Mouse (Mus musculus): Measurements from ENCODE around the gene Chga. TPM values are rescaled to one million over a fixed set of nuclear protein-coding genes. Genes with fewer than 3 reads are reported as not detected.

Gene Chga
- polyA plus RNA-seq (2016; fragmentation: Nextera tagmentation; extraction: Ambion mirVana) = 15.6 and 30.1 TPM in 2 replicates

DNA sequence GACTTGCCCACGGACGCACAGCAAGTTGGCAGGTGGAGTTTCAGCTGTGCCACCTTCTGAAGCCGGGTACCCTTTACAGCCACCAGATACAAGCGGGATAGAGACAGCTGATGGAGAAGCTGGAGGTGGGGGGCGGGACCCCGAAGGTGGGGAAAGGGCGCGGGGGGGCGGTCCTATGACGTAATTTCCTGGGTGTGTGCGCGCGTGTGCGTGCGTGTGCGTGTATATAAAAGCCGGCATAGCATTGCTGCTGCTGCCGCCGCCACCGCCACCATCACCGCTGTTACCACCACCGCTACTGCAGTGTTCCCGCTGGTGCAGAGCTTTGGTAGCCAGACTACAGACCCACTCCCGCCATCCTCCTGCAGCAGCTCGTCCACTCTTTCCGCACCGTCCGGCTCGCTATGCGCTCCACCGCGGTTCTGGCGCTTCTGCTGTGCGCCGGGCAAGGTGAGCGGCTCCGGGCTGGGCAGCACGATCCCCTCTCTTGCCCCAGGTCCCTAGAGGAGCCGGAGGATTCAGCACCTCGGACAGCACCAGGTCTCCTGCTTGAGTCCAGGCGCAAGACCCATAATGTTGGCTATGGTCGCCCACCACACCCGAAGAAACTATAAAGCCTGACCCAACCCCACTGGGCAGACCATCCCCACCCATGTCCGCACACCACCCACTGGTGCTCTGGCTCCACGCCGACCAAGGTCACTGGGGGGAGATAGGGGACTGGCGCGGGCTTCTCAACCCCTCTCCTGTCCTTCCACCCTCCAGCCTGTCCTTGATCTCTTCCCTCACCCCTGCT, at the start of gene Chga:
Gene Chga, plus strand, starts transcription at position 249 of the 796 bp plus-strand sequence.
- Histone ChIP-seq H3K36me3 (no peaks in the 10 kb centered on the region), H3K9me3 (no peaks in the 10 kb centered on the region), H3K4me1 (replicated peaks) (peaks cover 26% of the 10 kb centered on the region), H3K27me3 (ENCODE audit: insufficient read depth, poor library complexity, severe bottlenecking) (peaks cover 27% of the 10 kb centered on the region), H3K4me3 (peak within 1 kb of the TSS; percentile 61), H3K27ac (peak within 1 kb of the TSS; percentile 62; the same call in 1 of the 2 replicates)
- WGBS = 4% methylated on average over 48 of the region's 48 CpGs
- DNase-seq (ENCODE audit: low spot score) = peak; percentile 87

DNA sequence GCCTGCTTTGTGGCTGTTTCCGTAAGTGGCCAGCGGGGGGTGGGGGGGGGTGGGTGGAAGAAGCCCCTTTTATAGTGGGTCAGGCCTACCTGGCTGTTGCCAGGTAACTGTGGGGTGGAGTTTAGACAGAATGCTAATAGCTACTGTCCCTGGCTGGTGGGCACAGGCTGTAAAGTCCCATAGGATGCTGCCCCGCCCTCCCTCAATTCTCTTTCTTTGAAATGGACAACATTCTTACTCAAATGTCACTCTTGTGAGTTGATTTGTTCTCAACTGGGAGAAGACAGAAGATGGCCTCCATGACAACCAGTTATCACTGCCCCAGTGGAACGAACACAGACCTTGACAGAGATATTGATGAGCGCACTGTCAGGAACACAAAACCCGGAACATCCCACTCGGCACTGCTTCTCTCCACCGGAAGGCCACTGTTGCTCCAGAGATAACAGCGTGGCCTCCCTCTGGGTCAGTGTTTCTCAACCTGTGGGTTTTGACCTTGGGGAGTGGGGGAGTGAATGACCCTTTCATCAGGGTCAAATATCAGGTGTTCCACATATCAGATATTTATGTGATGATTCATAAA, 49.5 kb upstream of the Chga start:
- WGBS = 68% methylated on average over 9 of the region's 9 CpGs
- Histone ChIP-seq H3K27me3 (ENCODE audit: insufficient read depth, poor library complexity, severe bottlenecking) (no peaks in the 10 kb centered on the region), H3K4me3 (no peak overlapping the region), H3K9me3 (no peaks in the 10 kb centered on the region), H3K36me3 (no peaks in the 10 kb centered on the region), H3K27ac (no peak overlapping the region), H3K4me1 (replicated peaks) (0 out of 2 replicates have a peak, but pooled peaks cover 2% of the 10 kb centered on the region)
- no peak for DNase-seq (ENCODE audit: low spot score)

DNA sequence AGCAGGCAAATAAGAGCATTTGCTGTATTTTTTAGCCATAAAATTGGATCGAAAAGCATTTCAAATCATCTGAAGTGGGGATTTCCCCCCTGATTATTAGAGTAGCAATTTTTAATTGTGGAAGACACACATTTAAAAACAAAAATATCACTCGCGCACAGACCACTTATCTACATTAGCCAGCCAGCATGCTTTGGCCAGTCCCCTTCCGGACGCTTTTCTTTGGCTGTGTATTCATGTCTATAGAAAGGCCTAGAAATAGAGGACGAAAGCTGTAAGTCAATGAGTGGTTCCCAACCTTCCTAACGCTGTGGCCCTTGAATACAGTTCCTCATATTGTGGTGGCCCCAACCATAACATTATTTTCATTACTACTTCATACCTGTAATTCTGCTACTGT, 48.8 kb upstream of the Chga start:
- Histone ChIP-seq H3K36me3 (no peaks in the 10 kb centered on the region), H3K4me3 (no peak overlapping the region), H3K27ac (no peak overlapping the region), H3K9me3 (no peaks in the 10 kb centered on the region), H3K4me1 (replicated peaks) (0 out of 2 replicates have a peak, but pooled peaks cover 6% of the 10 kb centered on the region), H3K27me3 (ENCODE audit: insufficient read depth, poor library complexity, severe bottlenecking) (no peaks in the 10 kb centered on the region)
- DNase-seq (ENCODE audit: low spot score) = no peak
- WGBS = 89% methylated on average over 7 of the region's 7 CpGs

DNA sequence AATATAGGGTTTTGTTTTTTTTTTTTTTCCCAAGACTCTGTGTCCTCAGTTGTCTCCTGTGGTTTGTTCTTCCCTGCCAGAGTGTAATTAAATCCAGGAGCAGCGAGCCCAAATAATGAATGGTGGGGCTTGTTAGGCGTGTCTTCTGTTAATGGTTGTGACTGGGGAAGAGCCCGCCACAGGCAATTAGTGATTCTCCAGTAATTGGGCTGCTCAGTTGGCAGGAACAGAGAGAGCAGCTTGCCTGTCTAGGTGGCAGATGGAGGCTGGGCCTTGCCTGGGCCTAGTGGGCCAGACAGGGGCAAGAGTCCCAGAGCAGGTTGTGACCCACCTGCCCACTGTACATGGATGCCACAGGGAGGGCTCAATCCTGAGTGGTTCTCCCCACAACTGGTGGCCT, 43.4 kb upstream of the Chga start:
- no peak overlapping the region for H3K4me3 ChIP-seq
- H3K36me3 ChIP-seq = no peaks in the 10 kb centered on the region
- H3K4me1 ChIP-seq (replicated peaks) = peaks cover 18% of the 10 kb centered on the region; the same call in 1 of the 2 replicates
- no peaks in the 10 kb centered on the region for H3K27me3 ChIP-seq (ENCODE audit: insufficient read depth, poor library complexity, severe bottlenecking)
- no peaks in the 10 kb centered on the region for H3K9me3 ChIP-seq
- H3K27ac ChIP-seq = peak overlapping the region; percentile 59; the same call in 1 of the 2 replicates
- no peak for DNase-seq (ENCODE audit: low spot score)
- 38% methylated on average over 3 of the region's 3 CpGs for WGBS

DNA sequence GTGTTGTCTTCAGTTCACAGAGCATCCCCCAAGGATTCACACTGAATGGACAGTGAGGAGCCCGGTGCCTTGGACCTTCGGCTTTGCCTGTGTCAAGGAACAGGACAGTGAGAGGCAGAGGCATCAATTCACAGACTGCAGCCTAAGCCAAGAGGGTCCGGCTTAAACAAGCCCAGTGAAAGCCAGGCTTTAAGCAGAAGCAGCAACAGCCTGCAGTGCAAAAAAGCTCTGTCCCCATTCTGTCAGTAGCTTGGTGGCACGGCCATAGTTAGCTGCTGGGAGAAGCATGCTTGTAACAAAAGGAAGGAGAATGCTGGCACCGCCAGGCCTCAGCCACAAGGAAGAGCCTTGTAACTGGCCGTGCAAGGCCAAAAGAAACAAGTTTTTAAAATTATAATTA, 40.6 kb upstream of the Chga start:
- Histone ChIP-seq H3K4me1 (replicated peaks) (peaks cover 18% of the 10 kb centered on the region; the same call in 1 of the 2 replicates), H3K27me3 (ENCODE audit: insufficient read depth, poor library complexity, severe bottlenecking) (no peaks in the 10 kb centered on the region), H3K27ac (0 out of 2 replicates have a peak overlapping the region, but pooled peaks have one; percentile 2), H3K9me3 (no peaks in the 10 kb centered on the region), H3K4me3 (no peak overlapping the region), H3K36me3 (no peaks in the 10 kb centered on the region)
- no peak for DNase-seq (ENCODE audit: low spot score)
- WGBS = 61% methylated on average over 6 of the region's 6 CpGs

DNA sequence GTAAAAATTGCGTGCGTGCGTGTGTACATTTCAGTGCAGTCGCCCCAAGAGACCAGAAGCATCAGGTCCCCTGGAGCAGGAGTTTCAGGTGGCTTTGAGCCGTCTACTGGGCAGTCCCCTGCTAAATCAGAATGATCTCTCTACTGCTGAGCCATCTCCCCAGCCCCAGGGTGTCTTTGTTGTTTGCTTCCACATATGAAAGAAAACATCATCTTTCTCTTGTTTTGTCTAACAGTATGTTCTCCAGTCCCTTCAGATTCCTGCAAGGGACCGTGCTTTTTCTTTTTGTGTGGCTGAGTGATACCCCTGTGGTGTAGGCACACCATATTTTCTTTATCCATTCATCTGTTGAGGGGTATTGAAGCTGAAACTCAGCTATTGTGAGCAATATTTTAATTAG, 40.0 kb upstream of the Chga start:
- H3K27me3 ChIP-seq (ENCODE audit: insufficient read depth, poor library complexity, severe bottlenecking) = no peaks in the 10 kb centered on the region
- H3K27ac ChIP-seq = no peak overlapping the region
- H3K4me3 ChIP-seq = no peak overlapping the region
- H3K9me3 ChIP-seq = no peaks in the 10 kb centered on the region
- no peak for DNase-seq (ENCODE audit: low spot score)
- WGBS = 76% methylated on average over 6 of the region's 6 CpGs
- peaks cover 18% of the 10 kb centered on the region; the same call in 1 of the 2 replicates for H3K4me1 ChIP-seq (replicated peaks)
- H3K36me3 ChIP-seq = no peaks in the 10 kb centered on the region

DNA sequence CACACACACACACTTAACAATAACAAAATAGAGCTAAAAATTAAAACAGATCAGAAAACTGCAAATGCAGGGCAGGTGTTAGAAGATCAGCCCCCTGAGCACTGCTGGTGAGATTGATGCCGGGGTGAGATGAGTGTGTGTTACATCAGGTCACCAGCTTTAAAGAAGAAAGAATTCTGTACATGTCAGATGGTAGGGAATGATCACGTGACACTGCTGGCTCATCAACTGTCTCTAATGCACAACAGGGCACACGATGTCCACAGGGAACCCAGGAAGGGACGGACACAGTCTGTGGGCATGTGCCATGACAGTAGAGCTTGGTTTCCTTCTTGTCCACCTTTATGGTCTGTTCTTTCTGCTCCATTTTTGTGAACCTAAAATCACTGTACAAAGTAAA, 38.6 kb upstream of the Chga start:
- WGBS = 89% methylated on average over 4 of the region's 4 CpGs
- DNase-seq (ENCODE audit: low spot score) = no peak
- no peaks in the 10 kb centered on the region for H3K27me3 ChIP-seq (ENCODE audit: insufficient read depth, poor library complexity, severe bottlenecking)
- H3K4me3 ChIP-seq = no peak overlapping the region
- H3K27ac ChIP-seq = no peak overlapping the region
- H3K36me3 ChIP-seq = no peaks in the 10 kb centered on the region
- H3K4me1 ChIP-seq (replicated peaks) = peaks cover 12% of the 10 kb centered on the region; the same call in 1 of the 2 replicates
- no peaks in the 10 kb centered on the region for H3K9me3 ChIP-seq

DNA sequence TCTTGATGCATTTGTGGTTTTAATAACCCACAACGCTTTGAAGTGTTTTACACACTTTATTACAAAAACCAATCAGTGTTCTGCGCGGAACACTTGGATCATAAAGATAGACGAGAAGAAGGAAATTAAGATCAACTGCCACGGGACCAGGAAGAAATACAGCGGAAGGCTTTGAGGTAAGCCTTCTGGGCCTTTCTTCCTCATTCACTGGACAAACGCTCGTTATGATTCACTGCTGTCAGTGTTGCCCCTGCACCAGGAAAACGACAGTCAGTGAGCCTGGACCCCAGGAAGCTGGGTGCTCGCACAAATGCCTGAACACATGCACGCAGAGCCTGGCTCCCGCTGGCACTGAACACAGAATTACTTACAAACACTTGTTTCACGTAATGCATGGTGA, 37.1 kb upstream of the Chga start:
- H3K27me3 ChIP-seq (ENCODE audit: insufficient read depth, poor library complexity, severe bottlenecking) = no peaks in the 10 kb centered on the region
- WGBS = 88% methylated on average over 13 of the region's 13 CpGs
- H3K4me1 ChIP-seq (replicated peaks) = 0 out of 2 replicates have a peak, but pooled peaks cover 14% of the 10 kb centered on the region
- no peaks in the 10 kb centered on the region for H3K9me3 ChIP-seq
- no peak for DNase-seq (ENCODE audit: low spot score)
- no peaks in the 10 kb centered on the region for H3K36me3 ChIP-seq
- no peak overlapping the region for H3K4me3 ChIP-seq
- no peak overlapping the region for H3K27ac ChIP-seq

DNA sequence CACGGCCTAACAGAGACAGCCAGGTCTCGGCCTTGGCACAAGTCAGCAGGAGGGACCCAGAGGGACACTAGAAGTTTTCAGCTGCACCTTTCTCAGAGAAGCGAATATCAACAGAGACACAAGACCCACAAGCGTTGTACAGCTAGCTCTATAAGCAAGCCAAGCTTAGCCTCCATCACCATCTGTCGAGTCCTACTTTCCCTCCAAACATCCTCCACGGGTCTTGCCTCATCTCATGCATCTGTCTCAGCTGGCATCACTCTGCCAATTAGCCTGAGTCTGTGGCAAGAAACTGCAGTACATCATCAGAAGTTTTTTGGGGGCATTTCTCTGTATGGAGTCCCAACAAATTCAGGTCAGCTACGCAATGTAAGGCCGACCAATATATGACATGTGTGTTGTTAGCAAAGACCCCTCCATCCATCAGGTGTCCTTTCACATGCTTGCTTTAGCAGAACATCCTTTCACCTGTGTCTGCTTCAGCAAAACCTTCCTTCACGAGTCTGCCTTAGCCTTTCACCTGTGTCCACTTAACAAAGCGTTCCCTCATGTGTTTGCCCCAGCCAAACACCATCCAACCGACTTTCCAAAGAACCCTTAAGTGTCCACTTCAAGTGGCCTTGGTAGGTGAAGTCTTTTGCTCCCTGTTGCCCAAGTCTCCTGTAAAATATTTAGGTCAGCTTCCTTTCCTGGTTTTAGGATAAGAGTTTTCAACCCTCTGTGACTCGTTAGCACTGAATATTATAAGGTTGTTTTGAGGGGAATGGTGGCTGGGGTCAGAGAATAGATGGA, 34.6 kb upstream of the Chga start:
- Histone ChIP-seq H3K4me1 (replicated peaks) (0 out of 2 replicates have a peak, but pooled peaks cover 6% of the 10 kb centered on the region), H3K9me3 (no peaks in the 10 kb centered on the region), H3K27me3 (ENCODE audit: insufficient read depth, poor library complexity, severe bottlenecking) (no peaks in the 10 kb centered on the region), H3K36me3 (no peaks in the 10 kb centered on the region), H3K27ac (no peak overlapping the region), H3K4me3 (no peak overlapping the region)
- DNase-seq (ENCODE audit: low spot score) = no peak
- WGBS = 87% methylated on average over 12 of the region's 12 CpGs

DNA sequence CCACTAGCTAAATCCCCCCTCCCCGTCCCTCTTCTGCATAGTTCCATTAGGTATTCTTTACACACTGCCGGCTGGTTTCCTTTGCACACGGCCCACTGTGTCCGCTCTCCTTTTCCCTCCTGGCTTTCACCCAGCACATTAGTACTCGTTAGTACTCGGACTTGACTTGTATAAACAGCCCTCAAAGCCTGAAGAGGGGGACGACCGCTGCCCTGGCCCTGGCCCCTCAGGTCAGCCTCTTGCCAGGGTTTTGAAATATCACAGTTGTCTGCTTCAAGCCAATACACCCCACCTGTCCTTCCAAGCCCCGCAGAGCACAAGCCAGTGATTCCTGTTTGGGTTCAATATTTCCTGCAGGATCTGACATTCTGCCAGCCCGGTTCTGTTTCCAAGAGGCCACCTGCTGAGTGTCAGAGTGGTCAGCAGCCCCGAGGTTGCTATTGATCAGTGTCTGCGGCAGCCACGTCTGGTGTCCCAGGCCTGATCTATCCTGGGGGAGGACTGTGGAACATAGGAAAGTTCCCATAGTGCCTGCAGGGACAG, 32.9 kb upstream of the Chga start:
- Histone ChIP-seq H3K36me3 (no peaks in the 10 kb centered on the region), H3K27me3 (ENCODE audit: insufficient read depth, poor library complexity, severe bottlenecking) (no peaks in the 10 kb centered on the region; the same call in 1 of the 2 replicates), H3K27ac (no peak overlapping the region), H3K4me3 (no peak overlapping the region), H3K9me3 (no peaks in the 10 kb centered on the region), H3K4me1 (replicated peaks) (0 out of 2 replicates have a peak, but pooled peaks cover 6% of the 10 kb centered on the region)
- no peak for DNase-seq (ENCODE audit: low spot score)
- 55% methylated on average over 13 of the region's 13 CpGs for WGBS

DNA sequence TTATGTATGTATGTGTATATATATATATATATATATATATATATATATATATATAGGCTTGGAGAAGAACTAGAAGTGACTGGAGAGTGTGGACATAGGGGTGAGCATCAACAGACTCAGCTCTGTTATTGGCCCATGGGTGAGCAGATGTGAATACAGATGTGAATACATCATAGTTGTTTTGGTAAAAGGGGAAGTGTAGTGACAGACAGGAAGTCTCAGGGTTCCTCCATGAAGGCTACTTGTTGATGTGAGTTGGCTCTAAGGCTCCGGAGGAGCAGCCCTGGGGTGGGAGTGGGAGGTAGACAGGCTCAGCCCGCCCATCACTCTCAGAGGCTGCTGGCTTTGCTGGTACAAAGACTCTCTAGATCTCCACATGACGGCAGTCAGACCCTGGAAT, 30.6 kb upstream of the Chga start:
- H3K4me3 ChIP-seq = no peak overlapping the region
- 0 out of 2 replicates have a peak, but pooled peaks cover 6% of the 10 kb centered on the region for H3K4me1 ChIP-seq (replicated peaks)
- no peak for DNase-seq (ENCODE audit: low spot score)
- H3K27me3 ChIP-seq (ENCODE audit: insufficient read depth, poor library complexity, severe bottlenecking) = no peaks in the 10 kb centered on the region; the same call in 1 of the 2 replicates
- no peaks in the 10 kb centered on the region for H3K9me3 ChIP-seq
- H3K36me3 ChIP-seq = no peaks in the 10 kb centered on the region
- WGBS = 67% methylated on average over 3 of the region's 3 CpGs
- no peak overlapping the region for H3K27ac ChIP-seq

DNA sequence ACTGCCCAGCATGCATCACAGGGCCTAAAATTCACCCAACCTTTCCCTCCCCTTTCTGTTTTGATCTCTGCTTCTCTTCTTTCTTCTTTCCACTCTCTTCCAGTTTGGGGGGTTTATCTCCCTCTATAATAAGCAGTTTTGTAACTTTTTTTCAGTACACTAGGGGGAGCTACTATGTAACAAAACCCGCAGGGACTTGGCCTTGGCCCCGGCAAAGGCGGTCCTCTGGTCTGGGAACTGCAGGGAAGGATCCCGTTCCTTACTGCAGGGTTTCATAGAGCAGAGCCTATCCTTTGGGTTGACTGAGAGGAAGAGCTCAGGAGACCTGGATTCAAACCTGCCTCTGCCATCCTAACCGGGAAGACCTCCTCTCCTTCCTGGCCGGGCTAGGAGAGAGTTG, 30.0 kb upstream of the Chga start:
- WGBS = 26% methylated on average over 6 of the region's 6 CpGs
- peak; percentile 33 for DNase-seq (ENCODE audit: low spot score)
- no peaks in the 10 kb centered on the region; the same call in 1 of the 2 replicates for H3K27me3 ChIP-seq (ENCODE audit: insufficient read depth, poor library complexity, severe bottlenecking)
- no peaks in the 10 kb centered on the region for H3K36me3 ChIP-seq
- no peak overlapping the region for H3K27ac ChIP-seq
- no peaks in the 10 kb centered on the region for H3K9me3 ChIP-seq
- no peak overlapping the region for H3K4me3 ChIP-seq
- H3K4me1 ChIP-seq (replicated peaks) = 0 out of 2 replicates have a peak, but pooled peaks cover 6% of the 10 kb centered on the region
